Mouse (Mus musculus): Measurements from ENCODE around the gene Tnip1. TPM values are rescaled to one million over a fixed set of nuclear protein-coding genes. Genes with fewer than 3 reads are reported as not detected.
A peak's percentile ranks its signal among the peaks of the same experiment; 100 is the strongest.

Gene Tnip1
- polyA plus RNA-seq, 1 experiment, result 122 TPM

- Histone ChIP-seq H3K27ac (ENCODE audit: insufficient read depth, low read depth, low read length) (peak overlapping the region; percentile 74), H3K27me3 (ENCODE audit: control insufficient read depth, insufficient read depth, low read length) (no peaks in the 10 kb centered on the region), H3K4me1 (ENCODE audit: control insufficient read depth, insufficient read depth, insufficient read length, low read length) (no peaks in the 10 kb centered on the region), H3K36me3 (ENCODE audit: control insufficient read depth, insufficient read depth, low read length) (no peaks in the 10 kb centered on the region), H3K4me3 (ENCODE audit: low read depth, low read length) (no peak overlapping the region)
- WGBS, result 28% methylated on average over 5 of the region's 5 CpGs
- TF ChIP-seq POLR2A (IDR thresholded peaks at IDR 0.05; ENCODE audit: low read depth, low read length), result no peak
- TF ChIP-seq CTCF (IDR thresholded peaks at IDR 0.05; ENCODE audit: extremely low read depth, insufficient read length, insufficient replicate concordance, low read depth, low read length), result no peak
Measured at GRCm38 (mm10) chr11:54884937-54885336, 77.8 kb downstream of the Tnip1 start.

GRCm38 (mm10) chr11:54884197-54884828, 78.4 kb downstream of the Tnip1 start:
- H3K36me3 ChIP-seq (ENCODE audit: control insufficient read depth, insufficient read depth, low read length), result no peaks in the 10 kb centered on the region
- WGBS, result 69% methylated on average over 5 of the region's 5 CpGs
- TF ChIP-seq POLR2A (IDR thresholded peaks at IDR 0.05; ENCODE audit: low read depth, low read length) (no peak), CTCF (IDR thresholded peaks at IDR 0.05; ENCODE audit: extremely low read depth, insufficient read length, insufficient replicate concordance, low read depth, low read length) (no peak)
- no peaks in the 10 kb centered on the region for H3K4me1 ChIP-seq (ENCODE audit: control insufficient read depth, insufficient read depth, insufficient read length, low read length)
- peak overlapping the region; percentile 74 for H3K27ac ChIP-seq (ENCODE audit: insufficient read depth, low read depth, low read length)
- no peaks in the 10 kb centered on the region for H3K27me3 ChIP-seq (ENCODE audit: control insufficient read depth, insufficient read depth, low read length)
- no peak overlapping the region for H3K4me3 ChIP-seq (ENCODE audit: low read depth, low read length)

GRCm38 (mm10) chr11:54882671-54883070, 80.0 kb downstream of the Tnip1 start:
- no peak for TF ChIP-seq CTCF (IDR thresholded peaks at IDR 0.05; ENCODE audit: extremely low read depth, insufficient read length, insufficient replicate concordance, low read depth, low read length)
- no peak for TF ChIP-seq POLR2A (IDR thresholded peaks at IDR 0.05; ENCODE audit: low read depth, low read length)
- H3K27ac ChIP-seq (ENCODE audit: insufficient read depth, low read depth, low read length), result peak overlapping the region; percentile 47; the same call in 1 of the 2 replicates
- H3K27me3 ChIP-seq (ENCODE audit: control insufficient read depth, insufficient read depth, low read length), result no peaks in the 10 kb centered on the region
- WGBS, result 78% methylated on average over 8 of the region's 8 CpGs
- no peaks in the 10 kb centered on the region for H3K36me3 ChIP-seq (ENCODE audit: control insufficient read depth, insufficient read depth, low read length)
- H3K4me3 ChIP-seq (ENCODE audit: low read depth, low read length), result no peak overlapping the region
- no peaks in the 10 kb centered on the region for H3K4me1 ChIP-seq (ENCODE audit: control insufficient read depth, insufficient read depth, insufficient read length, low read length)

- H3K4me3 ChIP-seq (ENCODE audit: low read depth, low read length), result no peak overlapping the region
- no peak for TF ChIP-seq POLR2A (IDR thresholded peaks at IDR 0.05; ENCODE audit: low read depth, low read length)
- no peak for TF ChIP-seq CTCF (IDR thresholded peaks at IDR 0.05; ENCODE audit: extremely low read depth, insufficient read length, insufficient replicate concordance, low read depth, low read length)
- H3K4me1 ChIP-seq (ENCODE audit: control insufficient read depth, insufficient read depth, insufficient read length, low read length), result no peaks in the 10 kb centered on the region
- no peak overlapping the region for H3K27ac ChIP-seq (ENCODE audit: insufficient read depth, low read depth, low read length)
- no peaks in the 10 kb centered on the region for H3K27me3 ChIP-seq (ENCODE audit: control insufficient read depth, insufficient read depth, low read length)
- no peaks in the 10 kb centered on the region for H3K36me3 ChIP-seq (ENCODE audit: control insufficient read depth, insufficient read depth, low read length)
- 13% methylated on average over 2 of the region's 2 CpGs for WGBS
Measured at GRCm38 (mm10) chr11:54881051-54881474, 81.7 kb downstream of the Tnip1 start.

- H3K27me3 ChIP-seq (ENCODE audit: control insufficient read depth, insufficient read depth, low read length), result no peaks in the 10 kb centered on the region
- H3K27ac ChIP-seq (ENCODE audit: insufficient read depth, low read depth, low read length), result no peak overlapping the region
- H3K4me1 ChIP-seq (ENCODE audit: control insufficient read depth, insufficient read depth, insufficient read length, low read length), result no peaks in the 10 kb centered on the region
- no peaks in the 10 kb centered on the region for H3K36me3 ChIP-seq (ENCODE audit: control insufficient read depth, insufficient read depth, low read length)
- no peak overlapping the region for H3K4me3 ChIP-seq (ENCODE audit: low read depth, low read length)
- TF ChIP-seq POLR2A (IDR thresholded peaks at IDR 0.05; ENCODE audit: low read depth, low read length), result no peak
- 45% methylated on average over 10 of the region's 10 CpGs for WGBS
Measured at GRCm38 (mm10) chr11:54879922-54880321, 82.8 kb downstream of the Tnip1 start.

GRCm38 (mm10) chr11:54879434-54879833, 83.3 kb downstream of the Tnip1 start:
- H3K27me3 ChIP-seq (ENCODE audit: control insufficient read depth, insufficient read depth, low read length), result no peaks in the 10 kb centered on the region
- TF ChIP-seq CTCF (IDR thresholded peaks at IDR 0.05; ENCODE audit: extremely low read depth, insufficient read length, insufficient replicate concordance, low read depth, low read length) (peak; percentile 49; the same call in 1 of the 2 replicates), POLR2A (IDR thresholded peaks at IDR 0.05; ENCODE audit: low read depth, low read length) (no peak)
- no peak overlapping the region for H3K27ac ChIP-seq (ENCODE audit: insufficient read depth, low read depth, low read length)
- H3K4me1 ChIP-seq (ENCODE audit: control insufficient read depth, insufficient read depth, insufficient read length, low read length), result no peaks in the 10 kb centered on the region
- no peak overlapping the region for H3K4me3 ChIP-seq (ENCODE audit: low read depth, low read length)
- WGBS, result 30% methylated on average over 4 of the region's 4 CpGs
- no peaks in the 10 kb centered on the region for H3K36me3 ChIP-seq (ENCODE audit: control insufficient read depth, insufficient read depth, low read length)

GRCm38 (mm10) chr11:54878893-54879292, 83.8 kb downstream of the Tnip1 start:
- TF ChIP-seq POLR2A (IDR thresholded peaks at IDR 0.05; ENCODE audit: low read depth, low read length) (no peak), CTCF (IDR thresholded peaks at IDR 0.05; ENCODE audit: extremely low read depth, insufficient read length, insufficient replicate concordance, low read depth, low read length) (no peak)
- H3K27me3 ChIP-seq (ENCODE audit: control insufficient read depth, insufficient read depth, low read length), result no peaks in the 10 kb centered on the region
- H3K36me3 ChIP-seq (ENCODE audit: control insufficient read depth, insufficient read depth, low read length), result peaks cover 4% of the 10 kb centered on the region
- H3K27ac ChIP-seq (ENCODE audit: insufficient read depth, low read depth, low read length), result no peak overlapping the region
- 43% methylated on average over 6 of the region's 6 CpGs for WGBS
- no peaks in the 10 kb centered on the region for H3K4me1 ChIP-seq (ENCODE audit: control insufficient read depth, insufficient read depth, insufficient read length, low read length)
- no peak overlapping the region for H3K4me3 ChIP-seq (ENCODE audit: low read depth, low read length)
